In genomic region chrX:140598194-140598849, GRCm38 (mm10) we compare ENCODE assay signal across 8 mouse cellular contexts. TPM values are rescaled to one million over a fixed set of nuclear protein-coding genes. Genes with fewer than 3 reads are reported as not detected.
DNase-seq lines count a peak whose midpoint lies in the region; ATAC-seq lines count a peak whose summit lies in the region.

No protein-coding gene starts in this region.

- no peaks in the 10 kb centered on the region for H3K36me3 ChIP-seq in erythroblast, embryonic 14.5 days (ENCODE audit: control insufficient read depth)
- H3K36me3 ChIP-seq in heart, embryonic 16.5 days (ENCODE audit: control insufficient read depth, insufficient read depth), result no peaks in the 10 kb centered on the region; the same call in 1 of the 2 replicates
- H3K36me3 ChIP-seq in limb, embryonic 12.5 days, result no peaks in the 10 kb centered on the region
- H3K36me3 ChIP-seq in midbrain, embryonic 14.5 days (ENCODE audit: control insufficient read depth, insufficient read depth, low read length), result no peaks in the 10 kb centered on the region

- H3K9me3 ChIP-seq in erythroblast, embryonic 14.5 days (ENCODE audit: control insufficient read depth, low read length), result peaks cover 14% of the 10 kb centered on the region
- no peaks in the 10 kb centered on the region; the same call in 1 of the 2 replicates for H3K9me3 ChIP-seq in heart, embryonic 16.5 days (replicated peaks; ENCODE audit: control insufficient read depth, low read length)
- H3K9me3 ChIP-seq in limb, embryonic 12.5 days, result 0 out of 2 replicates have a peak, but pooled peaks cover 4% of the 10 kb centered on the region
- no peaks in the 10 kb centered on the region for H3K9me3 ChIP-seq in midbrain, embryonic 14.5 days (ENCODE audit: control insufficient read depth, low read length)

- peak overlapping the region; percentile 75 for H3K9ac ChIP-seq in heart, embryonic 16.5 days (ENCODE audit: low read length)
- 0 out of 2 replicates have a peak overlapping the region, but pooled peaks have one; percentile 18 for H3K9ac ChIP-seq in limb, embryonic 12.5 days (replicated peaks)
- H3K9ac ChIP-seq in midbrain, embryonic 14.5 days (replicated peaks; ENCODE audit: low read length), result no peak overlapping the region

- DNase-seq in adrenal gland, postnatal 10 days, result peak; percentile 17
- DNase-seq in midbrain, embryonic 14.5 days, result peak; percentile 9
- DNase-seq in thymus, postnatal 25 days, result peak; percentile 6
- DNase-seq in left cerebral cortex, postnatal 14 days (ENCODE audit: low spot score in 2 of 2), result no peak

- peak overlapping the region; percentile 77 for H3K27ac ChIP-seq in heart, embryonic 16.5 days (ENCODE audit: low read length)
- H3K27ac ChIP-seq in limb, embryonic 12.5 days, result no peak overlapping the region
- no peak overlapping the region for H3K27ac ChIP-seq in midbrain, embryonic 14.5 days (replicated peaks; ENCODE audit: low read depth, low read length)

- no peak for ATAC-seq in erythroblast, adult 5-6 weeks (replicated peaks; ENCODE audit: low FRiP score, poor library complexity, severe bottlenecking)
- ATAC-seq in heart, embryonic 16.5 days (replicated peaks; ENCODE audit: extremely low read depth, insufficient read depth, low FRiP score), result peak; percentile 47
- no peak for ATAC-seq in limb, embryonic 12.5 days (ENCODE audit: insufficient number of reproducible peaks, insufficient read depth, low FRiP score, low TSS enrichment, low read depth)
- ATAC-seq in midbrain, embryonic 14.5 days (ENCODE audit: low FRiP score, low TSS enrichment), result no peak

- peak overlapping the region; percentile 54 for H3K4me3 ChIP-seq in erythroblast, embryonic 14.5 days (replicated peaks)
- H3K4me3 ChIP-seq in heart, embryonic 16.5 days (ENCODE audit: low read length), result peak overlapping the region; percentile 63
- peak overlapping the region; percentile 52 for H3K4me3 ChIP-seq in limb, embryonic 12.5 days (replicated peaks)
- H3K4me3 ChIP-seq in midbrain, embryonic 14.5 days (replicated peaks; ENCODE audit: low read depth, low read length), result peak overlapping the region; percentile 48

- intact Hi-C loops in left cerebral cortex, postnatal 14 days (cut with DNase I), result loop anchor here (2.0 kb wide), 2 partner anchors 54 to 106 kb away; no protein-coding TSS in a partner anchor

- 17% methylated on average over 40 of the region's 48 CpGs for WGBS in heart, embryonic 16.5 days
- WGBS in limb, embryonic 12.5 days, result 29% methylated on average over 31 of the region's 48 CpGs
- WGBS in midbrain, embryonic 14.5 days, result 25% methylated on average over 35 of the region's 48 CpGs

- H3K4me2 ChIP-seq in heart, embryonic 16.5 days (ENCODE audit: low read depth, low read length), result peak overlapping the region; percentile 81
- peak overlapping the region; percentile 78 for H3K4me2 ChIP-seq in limb, embryonic 12.5 days
- H3K4me2 ChIP-seq in midbrain, embryonic 14.5 days (ENCODE audit: low read length), result peak overlapping the region; percentile 73

- peaks cover 3% of the 10 kb centered on the region for H3K4me1 ChIP-seq in erythroblast, embryonic 14.5 days (ENCODE audit: control insufficient read depth)
- no peaks in the 10 kb centered on the region for H3K4me1 ChIP-seq in heart, embryonic 16.5 days (ENCODE audit: control insufficient read depth, insufficient read depth, low read length)
- no peaks in the 10 kb centered on the region for H3K4me1 ChIP-seq in limb, embryonic 12.5 days (replicated peaks)
- H3K4me1 ChIP-seq in midbrain, embryonic 14.5 days (ENCODE audit: control insufficient read depth, insufficient read depth, low read length), result no peaks in the 10 kb centered on the region

- peaks cover 56% of the 10 kb centered on the region for H3K27me3 ChIP-seq in erythroblast, embryonic 14.5 days (ENCODE audit: control insufficient read depth)
- 0 out of 2 replicates have a peak, but pooled peaks cover 2% of the 10 kb centered on the region for H3K27me3 ChIP-seq in heart, embryonic 16.5 days (ENCODE audit: control insufficient read depth, insufficient read depth, low read length)
- H3K27me3 ChIP-seq in limb, embryonic 12.5 days, result peaks cover 79% of the 10 kb centered on the region
- peaks cover 29% of the 10 kb centered on the region for H3K27me3 ChIP-seq in midbrain, embryonic 14.5 days (ENCODE audit: control insufficient read depth, insufficient read depth, low read length)

RNA-seq across cellular contexts. Expression of gene Tsc22d3, which starts 2.1 kb away (rescaled TPM):
- polyA plus RNA-seq in erythroblast, embryonic 14.5 days (2012), result 0.07 and 0.22 TPM in 2 replicates
- 12.7 and 16.1 TPM in 2 replicates for total RNA-seq in erythroblast, adult 5-6 weeks (2015; ENCODE audit: low replicate concordance)
- 12.3 and 14.6 TPM in 2 replicates for total RNA-seq in erythroblast, adult 5-6 weeks (2017; ENCODE audit: low replicate concordance)
- 100 to 1,000 TPM in 1 of 2 experiments, 10 to 100 TPM in 1; 89.8 to 171 TPM for total RNA-seq in adrenal gland, postnatal 10 days (2021)
- polyA plus RNA-seq in heart, embryonic 16.5 days (2015; fragmentation: Nextera tagmentation; extraction: Ambion mirVana), result 204 and 223 TPM in 2 replicates
- 115 and 117 TPM in 2 replicates for polyA plus RNA-seq in limb, embryonic 12.5 days (2016; fragmentation: Nextera tagmentation; extraction: Ambion mirVana)
- 106 and 127 TPM in 2 replicates for polyA plus RNA-seq in midbrain, embryonic 14.5 days (2014; fragmentation: Nextera tagmentation; extraction: Ambion mirVana)
- total RNA-seq in left cerebral cortex, postnatal 14 days (2021), result 100 to 1,000 TPM in 1 of 2 experiments, 10 to 100 TPM in 1; 85.9 to 126 TPM

Comparison
In these comparisons a context has a peak if more than half of its experiments do, and no peak if none do; other contexts are left out.
1. DNase-seq: peak in adrenal gland, postnatal 10 days (single experiment), midbrain, embryonic 14.5 days (single experiment) and thymus, postnatal 25 days (single experiment); none in left cerebral cortex, postnatal 14 days (0 of 2).
2. RNA of gene Tsc22d3, which starts 2.1 kb away (polyA plus RNA-seq): 204 to 223 TPM in heart, embryonic 16.5 days, 106 to 127 TPM in midbrain, embryonic 14.5 days and 115 to 117 TPM in limb, embryonic 12.5 days; 0.07 to 0.22 TPM in erythroblast, embryonic 14.5 days; every median in the first group is over 10 times any median in the second.
3. Peak in every context shown above with its lines, with median percentiles within 50 percentile points of each other: H3K4me3 ChIP-seq and H3K4me2 ChIP-seq.